Mouse (Mus musculus) forebrain, embryonic 14.5 days (tissue): ENCODE results near the gene Pga5. TPM values are rescaled to one million over a fixed set of nuclear protein-coding genes. Genes with fewer than 3 reads are reported as not detected.
A peak's percentile ranks its signal among the peaks of the same experiment; 100 is the strongest.

ENCODE experiments used
- ATAC-seq: fragments of 200-750 bp; cut with Nextera tagmentation; 2 replicates; pipeline ENCODE4 v1.8.0; 2017; ENCODE audit warnings: mild to moderate bottlenecking, moderate library complexity
- DNase-seq: peaks from one replicate; pipeline ENCODE4 v3.0.0-alpha.2; 2015; ENCODE audit warnings: low spot score
- H3K27ac ChIP-seq: fragments of 300-500 bp; sonication (generic); 2 replicates; pipeline ENCODE4 v1.5.1; 2014; ENCODE audit warnings: low read depth, mild to moderate bottlenecking, control low read depth, low read length, moderate library complexity
- H3K27me3 ChIP-seq: fragments of 300-500 bp; sonication (generic); replicated peaks from 2 replicates; pipeline ENCODE4 v1.6.1; 2014; ENCODE audit warnings: low read length, control low read depth, mixed read lengths; ENCODE audit not compliant: control insufficient read depth, insufficient read depth
- H3K36me3 ChIP-seq: fragments of 300-500 bp; sonication (generic); 2 replicates; pipeline ENCODE4 v1.6.1; 2014; ENCODE audit warnings: low read length, control low read depth; ENCODE audit not compliant: control insufficient read depth, insufficient read depth
- H3K4me1 ChIP-seq: fragments of 300-500 bp; sonication (generic); 2 replicates; pipeline ENCODE4 v1.6.1; 2014; ENCODE audit warnings: antibody characterized with exemption, low read length, control low read depth; ENCODE audit not compliant: control insufficient read depth, insufficient read depth
- H3K4me2 ChIP-seq: fragments of 300-500 bp; sonication (generic); 2 replicates; pipeline ENCODE4 v1.6.1; 2014; ENCODE audit warnings: mild to moderate bottlenecking, control low read depth, low read length
- H3K4me3 ChIP-seq: fragments of 300-500 bp; sonication (generic); 2 replicates; pipeline ENCODE4 v1.5.1; 2014; ENCODE audit warnings: low read depth, low read length, control low read depth
- H3K9ac ChIP-seq: fragments of 300-500 bp; sonication (generic); 2 replicates; pipeline ENCODE4 v1.6.1; 2014; ENCODE audit warnings: mild to moderate bottlenecking, low read length, control low read depth, moderate library complexity
- H3K9me3 ChIP-seq: fragments of 300-500 bp; sonication (generic); replicated peaks from 2 replicates; pipeline ENCODE4 v1.6.1; 2016; ENCODE audit warnings: low read length, control low read depth, mixed read lengths; ENCODE audit not compliant: control insufficient read depth
- WGBS: fragments of 180-500 bp; shearing (Covaris S2); extraction: QIAGEN DNeasy Blood & Tissue Kit; methylation state at CpG from one replicate; pipeline ENCODE4 v1.1.7; 2014; 5-methylcytosine and 5-hydroxymethylcytosine counted together
- polyA plus RNA-seq: library from polyadenylated mRNA; unstranded; fragments of >200 nt; fragmentation: Nextera tagmentation; extraction: Ambion mirVana; gene quantifications from 2 replicates; pipeline ENCODE4 v1.2.1, GENCODE M21; 2014

The Pga5 gene
- polyA plus RNA-seq, 1 experiment from 2014 or later = not detected

DNA sequence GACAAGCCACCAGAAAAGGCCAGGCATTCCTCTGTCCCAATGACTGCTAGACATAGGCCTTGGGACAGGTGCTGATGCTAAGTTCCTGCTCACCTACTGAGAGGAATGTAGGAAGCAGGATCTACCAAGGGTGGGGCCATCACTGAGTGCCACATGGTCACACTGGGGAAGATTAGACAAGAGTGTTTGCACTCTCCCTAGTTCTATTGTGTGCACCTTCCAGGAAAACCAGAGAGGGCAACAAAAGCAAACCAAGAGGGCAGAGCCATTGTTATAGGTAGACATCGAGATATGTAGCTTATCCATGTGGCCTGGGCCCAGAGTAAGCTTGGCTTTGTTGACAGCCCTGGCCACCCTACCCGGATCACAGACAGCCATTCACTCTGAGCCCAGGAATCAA is 7.9 kb upstream of the Pga5 start:
- no peaks in the 10 kb centered on the region for H3K36me3 ChIP-seq
- no peak overlapping the region for H3K27ac ChIP-seq
- H3K9ac ChIP-seq = no peak overlapping the region
- ATAC-seq = no peak
- 75% methylated on average over 2 of the region's 2 CpGs for WGBS
- no peak overlapping the region for H3K4me3 ChIP-seq
- DNase-seq = no peak
- H3K4me2 ChIP-seq = no peak overlapping the region
- peaks cover 19% of the 10 kb centered on the region for H3K4me1 ChIP-seq
- no peaks in the 10 kb centered on the region for H3K27me3 ChIP-seq
- no peaks in the 10 kb centered on the region for H3K9me3 ChIP-seq

DNA sequence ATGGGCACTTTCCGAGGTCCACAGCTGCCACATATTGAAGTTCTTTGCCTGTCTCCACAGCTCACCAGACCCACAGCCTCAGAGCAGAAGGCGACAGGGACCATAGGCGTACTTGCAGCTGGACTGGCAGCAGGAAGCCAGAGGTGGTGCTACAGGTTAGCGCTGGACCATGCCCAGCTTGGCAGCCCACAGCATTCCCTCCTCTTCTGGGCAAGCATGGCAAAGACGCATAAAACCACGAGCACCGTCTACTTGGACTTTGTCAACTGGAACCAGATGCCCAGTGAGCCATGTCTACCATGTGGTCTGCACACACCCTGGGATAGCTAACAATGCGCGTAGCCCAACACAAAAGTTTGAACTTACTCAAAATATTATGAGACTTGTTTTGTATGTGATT is 7.2 kb upstream of the Pga5 start:
- DNase-seq (no peak), ATAC-seq (no peak)
- 90% methylated on average over 9 of the region's 9 CpGs for WGBS

DNA sequence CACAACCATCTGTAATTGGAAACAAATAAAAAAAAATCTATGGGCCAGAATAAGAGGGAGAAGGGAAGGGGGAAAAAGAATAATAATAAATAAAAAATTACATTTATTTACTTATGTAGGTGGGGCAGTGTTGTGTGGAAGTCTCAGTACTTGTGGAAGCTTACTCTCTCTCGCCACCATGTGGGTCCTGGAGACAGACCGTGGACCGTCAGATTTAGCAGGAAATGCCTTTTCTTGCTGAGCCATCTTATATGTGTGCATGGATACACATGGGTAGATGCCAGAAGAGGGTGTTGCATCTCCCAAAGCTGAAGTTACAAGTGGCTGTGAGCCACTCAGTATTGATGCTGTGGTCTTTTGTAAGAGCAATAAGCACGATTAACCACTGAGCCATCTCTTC is 3.7 kb upstream of the Pga5 start:
- Histone ChIP-seq H3K4me2 (no peak overlapping the region), H3K27ac (no peak overlapping the region), H3K4me1 (no peaks in the 10 kb centered on the region), H3K9me3 (no peaks in the 10 kb centered on the region), H3K36me3 (no peaks in the 10 kb centered on the region), H3K9ac (no peak overlapping the region), H3K27me3 (no peaks in the 10 kb centered on the region), H3K4me3 (no peak overlapping the region)
- DNase-seq (no peak), ATAC-seq (no peak)
- 68% methylated on average over 4 of the region's 4 CpGs for WGBS

More for the DNA sequence above, 7.2 kb upstream of the Pga5 start:
- no peaks in the 10 kb centered on the region for H3K36me3 ChIP-seq
- no peaks in the 10 kb centered on the region for H3K27me3 ChIP-seq
- no peak overlapping the region for H3K4me3 ChIP-seq
- H3K9me3 ChIP-seq = no peaks in the 10 kb centered on the region
- peaks cover 13% of the 10 kb centered on the region for H3K4me1 ChIP-seq
- H3K9ac ChIP-seq = no peak overlapping the region
- no peak overlapping the region for H3K27ac ChIP-seq
- no peak overlapping the region for H3K4me2 ChIP-seq

DNA sequence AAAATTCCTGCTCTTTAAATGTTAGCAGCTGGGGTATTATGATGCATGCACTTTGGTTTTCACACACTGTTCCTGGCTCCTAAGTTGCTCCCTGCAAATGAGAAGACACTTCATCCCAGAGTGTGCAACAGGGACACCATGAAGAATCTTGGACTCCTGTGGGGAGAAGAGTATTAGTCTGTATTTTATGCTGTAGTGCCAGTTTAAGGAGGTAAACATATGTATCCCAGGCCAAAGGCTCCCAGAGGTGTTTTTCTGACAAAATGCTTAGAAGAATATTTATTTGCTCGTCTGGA is 849 bp upstream of the Pga5 start:
- Histone ChIP-seq H3K4me1 (no peaks in the 10 kb centered on the region), H3K36me3 (no peaks in the 10 kb centered on the region), H3K27ac (peak overlapping the region; percentile 14; the same call in 1 of the 2 replicates), H3K27me3 (no peaks in the 10 kb centered on the region), H3K9me3 (no peaks in the 10 kb centered on the region), H3K9ac (no peak overlapping the region; the same call in 1 of the 2 replicates), H3K4me2 (no peak overlapping the region), H3K4me3 (no peak overlapping the region)
- no peak for DNase-seq
- peak; percentile 67; the same call in 1 of the 2 replicates for ATAC-seq
- WGBS = 77% methylated on average over 1 of the region's 1 CpGs

DNA sequence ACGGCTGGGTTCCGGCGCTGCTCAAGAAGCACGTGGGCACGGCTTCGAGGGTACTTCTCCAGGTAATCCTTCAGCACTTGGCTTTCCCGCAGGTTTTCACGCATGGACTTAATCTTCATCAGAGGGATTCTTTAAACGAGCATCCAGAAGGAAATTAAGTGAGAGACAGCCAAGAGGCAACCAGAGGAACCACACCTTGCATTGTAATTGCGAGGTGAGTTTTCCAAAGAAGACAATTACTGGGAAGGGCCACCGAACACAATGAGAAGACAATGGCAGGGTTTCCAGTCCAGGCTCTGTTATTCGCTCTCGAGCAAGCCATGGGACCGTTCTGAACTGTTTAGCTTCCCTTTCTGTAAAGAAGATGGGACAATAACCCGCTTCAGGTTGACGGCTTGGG is 1.2 kb downstream of the Pga5 start:
- Histone ChIP-seq H3K36me3 (no peaks in the 10 kb centered on the region), H3K4me2 (no peak overlapping the region), H3K4me3 (no peak overlapping the region), H3K27ac (no peak overlapping the region), H3K4me1 (no peaks in the 10 kb centered on the region), H3K27me3 (no peaks in the 10 kb centered on the region), H3K9me3 (no peaks in the 10 kb centered on the region), H3K9ac (no peak overlapping the region)
- DNase-seq (no peak), ATAC-seq (no peak)
- WGBS = 81% methylated on average over 16 of the region's 16 CpGs

DNA sequence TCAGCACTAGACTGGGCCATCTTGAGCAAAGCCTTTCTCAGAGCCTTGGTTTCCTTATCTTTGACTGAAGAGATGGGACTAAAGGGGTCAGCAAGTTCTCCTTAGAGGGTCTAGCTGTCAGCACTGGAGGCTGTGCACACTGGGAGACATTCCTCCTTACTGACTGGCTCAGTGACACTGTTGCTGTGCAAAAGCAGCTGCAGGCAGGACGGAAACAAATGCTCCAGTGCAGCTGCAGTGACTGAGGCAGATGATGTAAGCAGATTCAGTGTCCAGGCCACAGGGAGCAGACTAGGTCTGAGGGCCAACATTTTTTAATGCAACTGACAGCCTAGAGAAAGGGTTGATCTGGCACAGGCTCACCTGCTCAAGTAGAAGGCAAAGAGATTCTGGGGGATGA is 4.6 kb downstream of the Pga5 start:
- H3K4me3 ChIP-seq = no peak overlapping the region
- no peak overlapping the region for H3K27ac ChIP-seq
- H3K9ac ChIP-seq = no peak overlapping the region
- H3K4me1 ChIP-seq = no peaks in the 10 kb centered on the region
- ATAC-seq (no peak), DNase-seq (no peak)
- H3K36me3 ChIP-seq = no peaks in the 10 kb centered on the region
- no peaks in the 10 kb centered on the region for H3K27me3 ChIP-seq
- WGBS = 48% methylated on average over 1 of the region's 1 CpGs
- no peak overlapping the region for H3K4me2 ChIP-seq
- no peaks in the 10 kb centered on the region for H3K9me3 ChIP-seq

DNA sequence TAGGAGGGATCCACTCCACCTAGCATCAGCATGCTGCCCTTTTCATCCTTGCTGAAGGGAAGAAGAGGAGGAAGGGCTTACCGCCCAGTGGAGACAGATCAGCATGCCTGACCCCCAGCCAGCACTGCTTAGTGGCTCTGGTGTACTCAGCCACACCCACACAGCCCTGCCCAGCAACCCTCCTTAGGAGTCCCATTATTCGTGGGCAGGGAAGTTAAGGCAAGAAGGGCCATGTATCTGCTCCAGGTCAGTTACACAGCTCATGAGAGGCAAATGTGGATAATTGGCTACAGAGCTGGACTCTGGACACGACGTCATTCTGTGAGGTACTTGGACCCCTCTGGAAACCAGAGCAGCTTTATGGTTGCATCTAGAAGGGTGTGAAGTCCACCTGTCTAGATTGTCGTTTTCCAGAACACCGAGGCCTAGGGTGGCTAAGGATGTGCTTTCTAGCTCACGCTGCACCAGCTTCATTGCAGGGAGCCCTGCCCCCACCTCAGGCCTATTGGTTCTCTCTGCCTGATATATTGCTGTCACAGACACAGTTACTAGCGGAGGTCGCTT is 5.9 kb downstream of the Pga5 start:
- Histone ChIP-seq H3K27ac (no peak overlapping the region), H3K36me3 (no peaks in the 10 kb centered on the region), H3K9me3 (no peaks in the 10 kb centered on the region), H3K4me1 (no peaks in the 10 kb centered on the region), H3K27me3 (no peaks in the 10 kb centered on the region), H3K4me2 (no peak overlapping the region), H3K4me3 (no peak overlapping the region), H3K9ac (no peak overlapping the region)
- 71% methylated on average over 9 of the region's 9 CpGs for WGBS
- ATAC-seq (no peak), DNase-seq (no peak)

DNA sequence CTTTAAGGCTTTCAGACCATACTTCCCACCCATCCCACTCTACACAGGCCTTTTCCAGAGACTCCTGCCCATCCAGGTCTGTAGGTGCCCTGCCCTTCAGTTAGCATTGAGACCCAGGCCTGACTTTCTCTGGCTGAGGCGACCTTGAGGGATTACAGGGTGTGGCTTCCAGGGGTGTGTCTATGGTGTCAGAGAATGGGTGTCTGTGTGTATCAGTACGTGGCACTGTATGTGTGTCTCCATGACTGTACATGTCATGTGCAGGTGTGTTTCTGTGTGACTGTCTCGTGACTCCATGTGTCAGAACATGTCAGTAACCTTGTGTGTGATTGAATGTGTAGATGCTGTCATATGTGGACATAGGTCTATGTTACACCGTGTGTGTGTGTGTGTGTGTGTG is 6.6 kb downstream of the Pga5 start:
- H3K4me1 ChIP-seq = no peaks in the 10 kb centered on the region
- WGBS = 81% methylated on average over 4 of the region's 4 CpGs
- no peak overlapping the region for H3K9ac ChIP-seq
- no peaks in the 10 kb centered on the region for H3K9me3 ChIP-seq
- no peaks in the 10 kb centered on the region for H3K36me3 ChIP-seq
- H3K27ac ChIP-seq = no peak overlapping the region
- no peak overlapping the region for H3K4me3 ChIP-seq
- no peak for ATAC-seq
- no peak overlapping the region for H3K4me2 ChIP-seq
- H3K27me3 ChIP-seq = no peaks in the 10 kb centered on the region
- no peak for DNase-seq

DNA sequence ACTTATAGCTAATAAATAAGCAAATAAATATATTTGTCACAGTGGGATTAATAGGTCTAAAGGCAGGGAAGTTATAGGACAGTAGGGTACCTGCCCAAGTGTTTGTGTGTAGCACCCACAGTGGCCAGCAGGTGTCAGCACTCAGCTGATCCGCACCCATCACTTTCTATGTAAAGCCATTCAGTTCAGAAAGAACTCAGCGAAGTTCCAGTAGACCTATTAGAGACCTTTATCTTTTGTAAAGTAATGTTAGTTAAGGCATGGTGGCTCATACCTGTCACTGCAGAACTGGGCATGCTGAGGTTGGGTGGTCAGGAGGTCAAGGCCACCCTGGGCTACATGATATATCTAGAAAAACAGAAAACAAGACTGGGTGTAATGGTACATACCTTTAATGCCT is 12.4 kb downstream of the Pga5 start:
- no peak overlapping the region for H3K27ac ChIP-seq
- H3K27me3 ChIP-seq = no peaks in the 10 kb centered on the region
- no peak overlapping the region for H3K4me3 ChIP-seq
- no peak overlapping the region for H3K9ac ChIP-seq
- WGBS = 10% methylated on average over 2 of the region's 2 CpGs
- H3K9me3 ChIP-seq = no peaks in the 10 kb centered on the region
- no peaks in the 10 kb centered on the region for H3K36me3 ChIP-seq
- DNase-seq (peak; percentile 77), ATAC-seq (peak; percentile 73)
- no peak overlapping the region for H3K4me2 ChIP-seq
- H3K4me1 ChIP-seq = no peaks in the 10 kb centered on the region
